Mouse (Mus musculus): ENCODE results near the gene Dctn2. TPM values are rescaled to one million over a fixed set of nuclear protein-coding genes. Genes with fewer than 3 reads are reported as not detected.

Dctn2 gene
- total and polyA plus RNA-seq, 3 experiments, result 240 to 297 TPM; not detected in 1

DNA sequence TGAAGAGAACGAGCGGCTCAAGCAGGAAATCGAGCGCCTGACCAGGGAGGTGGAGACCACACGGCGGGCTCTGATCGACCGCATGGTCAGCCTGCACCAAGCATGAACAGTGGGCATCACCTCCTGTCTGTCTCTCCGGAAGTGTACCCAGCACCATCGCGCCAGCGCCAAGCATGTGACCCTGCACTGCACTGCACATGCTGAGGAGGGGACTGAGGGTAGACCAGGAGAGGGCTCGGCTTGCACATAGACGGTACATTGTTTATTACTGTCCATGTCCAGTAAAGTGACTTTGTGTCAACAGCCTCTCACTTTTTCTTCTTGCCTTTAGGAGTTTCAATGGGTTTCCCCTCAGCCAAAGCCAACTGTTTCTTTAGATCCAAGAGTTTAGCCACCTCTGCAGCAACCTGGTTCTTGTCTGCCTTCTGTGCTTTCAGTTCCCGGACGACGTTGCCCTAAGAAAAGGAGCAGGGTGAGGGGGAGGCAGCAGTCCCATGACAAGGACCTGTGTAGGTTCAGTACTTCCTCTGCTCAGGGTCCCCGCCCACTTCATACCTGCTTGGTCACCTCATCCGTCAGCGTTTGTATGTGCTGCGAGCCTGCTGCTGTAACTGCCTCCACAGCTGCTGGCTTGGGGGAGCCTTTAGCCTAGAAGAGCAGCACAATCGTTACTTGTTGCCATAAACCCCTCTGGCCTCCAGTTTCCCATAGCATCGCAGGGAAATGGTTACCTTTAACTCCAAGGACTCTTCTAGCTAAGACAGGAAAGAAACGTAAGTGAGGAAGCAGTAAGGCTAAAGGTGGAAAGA lies 30.0 kb downstream of the Dctn2 start:
- Histone ChIP-seq H3K27ac (ENCODE audit: control insufficient read depth, low read depth, low read length) (no peak overlapping the region), H3K36me3 (ENCODE audit: control insufficient read depth in 1 of 2, insufficient read depth in 2 of 2, low read length in 2 of 2) (peaks cover 15 to 27% of the 10 kb centered on the region in 2 experiments), H3K4me3 (ENCODE audit: control insufficient read depth in 1 of 2, insufficient read depth in 1 of 2, low read depth in 2 of 2, low read length in 2 of 2) (no peak overlapping the region), H3K4me1 (ENCODE audit: control insufficient read depth in 1 of 2, insufficient read depth in 2 of 2, low read length in 2 of 2) (peaks cover 0 to 14% of the 10 kb centered on the region in 2 experiments; a peak in 2 of 4 replicates), H3K9me3 (replicated peaks; ENCODE audit: insufficient read depth, low read length) (no peaks in the 10 kb centered on the region), H3K27me3 (ENCODE audit: control insufficient read depth in 1 of 2, insufficient read depth in 2 of 2, low read length in 2 of 2) (no peaks in the 10 kb centered on the region), H3K79me2 (ENCODE audit: control insufficient read depth, insufficient read depth, low read length, poor library complexity) (peaks cover 25% of the 10 kb centered on the region), H3K9ac (ENCODE audit: control insufficient read depth, low read depth, low read length, poor library complexity, severe bottlenecking) (no peak overlapping the region)
- peak; percentile 32 for TF ChIP-seq SMC3 (IDR thresholded peaks at IDR 0.05; ENCODE audit: low read depth, low read length)
- TF ChIP-seq GABPA (IDR thresholded peaks at IDR 0.05; ENCODE audit: low read depth, low read length), result no peak
- no peak for TF ChIP-seq ZC3H11A (IDR thresholded peaks at IDR 0.05; ENCODE audit: low read depth, low read length)
- no peak for TF ChIP-seq TBP (IDR thresholded peaks at IDR 0.05; ENCODE audit: low read depth, low read length)
- TF ChIP-seq MAX (IDR thresholded peaks at IDR 0.05; ENCODE audit: low read length), result no peak
- peak; percentile 19; the same call in 1 of the 2 replicates for TF ChIP-seq BHLHE40 (IDR thresholded peaks at IDR 0.05; ENCODE audit: borderline replicate concordance, low read depth, low read length)
- TF ChIP-seq NELFE (IDR thresholded peaks at IDR 0.05; ENCODE audit: low read depth, low read length), result no peak
- no peak for TF ChIP-seq MXI1 (IDR thresholded peaks at IDR 0.05; ENCODE audit: low read depth, low read length)
- no peak for TF ChIP-seq CHD2 (IDR thresholded peaks at IDR 0.05; ENCODE audit: low read length)
- no peak for TF ChIP-seq USF2 (IDR thresholded peaks at IDR 0.05; ENCODE audit: borderline replicate concordance in 1 of 2, insufficient read depth in 1 of 2, low read depth in 1 of 2, low read length in 2 of 2)
- no peak for TF ChIP-seq CTCF (IDR thresholded peaks at IDR 0.05 in 2 of 3, conservative IDR thresholded peaks at IDR 0.05 in 1 of 3; ENCODE audit: control insufficient read depth in 1 of 3, insufficient read depth in 1 of 3, low read depth in 2 of 3, low read length in 3 of 3, poor library complexity in 1 of 3, severe bottlenecking in 1 of 3)
- peak; percentile 6 to 54; a peak in 2 of 4 replicates for TF ChIP-seq POLR2A (IDR thresholded peaks at IDR 0.05; ENCODE audit: control insufficient read depth in 1 of 2, insufficient read depth in 1 of 2, low read depth in 1 of 2, low read length in 2 of 2, poor library complexity in 1 of 2)
- no peak for TF ChIP-seq ELF1 (IDR thresholded peaks at IDR 0.05; ENCODE audit: low read depth, low read length)
- no peak for TF ChIP-seq MEF2A (IDR thresholded peaks at IDR 0.05; ENCODE audit: extremely low read depth, insufficient replicate concordance, low read depth, low read length, poor library complexity, severe bottlenecking)
- TF ChIP-seq RAD21 (IDR thresholded peaks at IDR 0.05; ENCODE audit: low read depth, low read length), result no peak
- peak; percentile 42; the same call in 1 of the 2 replicates for TF ChIP-seq MYB (IDR thresholded peaks at IDR 0.05; ENCODE audit: low read depth, low read length)
- TF ChIP-seq ZMIZ1 (IDR thresholded peaks at IDR 0.05; ENCODE audit: low read depth, low read length), result peak; percentile 93
- TF ChIP-seq GATA1 (IDR thresholded peaks at IDR 0.05; ENCODE audit: low read depth, low read length), result no peak
- peak; percentile 94 for TF ChIP-seq POLR2AphosphoS2 (IDR thresholded peaks at IDR 0.05; ENCODE audit: low read length)
- TF ChIP-seq POLR2AphosphoS5 (IDR thresholded peaks at IDR 0.05; ENCODE audit: borderline replicate concordance, low read depth, low read length), result peak; percentile 75
- TF ChIP-seq HCFC1 (IDR thresholded peaks at IDR 0.05; ENCODE audit: low read depth, low read length), result no peak
- TF ChIP-seq TCF12 (IDR thresholded peaks at IDR 0.05; ENCODE audit: low read depth, low read length), result 0 out of 2 replicates have a peak, but pooled peaks have one; percentile 15
- TF ChIP-seq ETS1 (IDR thresholded peaks at IDR 0.05; ENCODE audit: low read depth, low read length), result 0 out of 2 replicates have a peak, but pooled peaks have one; percentile 11
- DNase-seq (ENCODE audit: low read depth, low spot score), result no peak

Data from MEL (cell line).